Mouse (Mus musculus) cerebellum, adult (tissue): ENCODE measurements around the gene Fbxl22.
A peak's percentile ranks its signal among the peaks of the same experiment; 100 is the strongest.

Experiments
- ATAC-seq: cut with Nextera tagmentation; 2 replicates; pipeline ENCODE4 v1.9.2; 2017; ENCODE audit warnings: mild to moderate bottlenecking, moderate library complexity, mixed read lengths; ENCODE audit not compliant: insufficient number of reproducible peaks, low FRiP score, low TSS enrichment

Fbxl22 gene

DNA sequence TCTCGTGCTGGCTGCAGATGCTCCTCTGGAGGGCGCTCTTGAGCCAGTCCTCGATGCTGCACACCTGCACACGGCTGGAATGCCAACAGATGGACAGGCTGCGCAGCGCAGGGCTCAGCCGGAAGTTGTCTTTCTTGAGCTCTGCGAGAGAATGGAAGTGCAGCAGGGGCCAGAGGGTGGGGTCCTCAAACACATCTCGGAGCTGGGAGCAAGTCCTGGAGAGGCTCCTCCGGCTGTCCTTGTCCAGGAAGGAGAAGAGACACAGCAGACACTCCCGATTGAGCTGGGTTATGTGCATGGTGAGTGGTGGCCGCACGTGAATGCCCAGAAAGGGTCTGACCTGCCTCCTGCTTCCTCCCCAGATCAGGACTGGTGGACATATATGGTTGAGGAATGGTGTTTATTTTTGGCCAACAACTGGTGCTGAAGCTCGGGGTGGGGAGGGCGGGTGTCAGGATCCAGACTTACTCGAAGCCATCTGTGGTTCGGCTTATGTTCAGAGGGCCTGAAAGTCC lies at the start of gene Fbxl22:
TSS of gene Fbxl22 (minus strand) at position 338 of the 515 bp plus-strand sequence.
- no peak for ATAC-seq

DNA sequence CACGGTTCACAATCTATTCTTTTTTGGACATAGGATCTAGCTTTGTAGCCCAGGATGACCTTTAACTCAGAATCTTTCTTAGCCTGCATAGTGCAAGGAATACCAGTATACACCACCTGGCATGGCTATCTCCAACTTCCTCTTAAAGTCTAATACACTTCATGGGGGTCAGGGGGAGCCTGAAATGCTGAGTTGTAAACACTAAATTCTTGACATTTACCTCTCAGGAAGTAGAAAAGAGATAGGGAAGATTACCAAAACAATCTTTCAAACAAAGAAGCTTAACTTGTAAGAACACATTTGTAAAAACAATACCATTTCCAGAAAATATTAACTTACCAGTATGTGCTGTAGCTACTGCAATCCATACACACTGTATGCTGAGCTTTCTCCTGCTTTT lies 47.8 kb upstream of the Fbxl22 start:
- no peak for ATAC-seq

DNA sequence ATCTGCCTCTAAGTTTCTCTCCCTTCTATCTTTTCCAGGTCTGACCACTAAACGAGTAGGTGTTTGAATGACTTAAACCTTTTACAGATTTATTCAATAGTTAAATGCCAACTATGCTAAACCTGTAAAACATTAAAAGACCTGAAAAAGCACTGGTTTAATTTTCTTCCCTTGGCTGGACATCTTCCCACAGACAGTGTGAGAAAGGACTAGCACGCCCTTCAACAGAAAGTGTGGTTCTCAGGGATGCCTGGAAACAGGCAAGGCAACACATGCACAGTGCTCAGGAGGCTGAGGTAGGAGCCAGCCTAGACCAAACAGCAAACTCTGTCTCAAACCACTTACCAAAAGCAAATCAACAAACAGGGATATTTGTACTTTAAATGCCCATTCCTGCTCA lies 47.1 kb upstream of the Fbxl22 start:
- no peak for ATAC-seq

DNA sequence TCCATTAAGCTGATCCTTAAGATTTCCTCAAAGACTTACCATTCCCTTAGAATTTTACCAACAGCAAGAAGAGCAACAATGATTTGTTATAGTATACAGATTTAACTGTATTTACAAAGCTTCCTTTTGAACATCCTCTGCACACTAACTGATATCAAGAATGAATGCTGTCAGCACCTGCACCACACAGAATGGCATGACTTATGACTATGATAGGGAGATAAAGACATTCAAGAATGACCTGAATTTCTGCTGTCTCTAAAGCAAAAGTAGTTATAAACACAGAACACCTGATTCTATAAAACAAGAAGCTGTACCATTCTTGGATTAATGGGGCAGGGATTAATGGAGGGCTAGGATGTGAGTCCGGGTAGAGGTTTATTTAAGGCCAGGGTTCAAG lies 46.3 kb upstream of the Fbxl22 start:
- ATAC-seq, result no peak

DNA sequence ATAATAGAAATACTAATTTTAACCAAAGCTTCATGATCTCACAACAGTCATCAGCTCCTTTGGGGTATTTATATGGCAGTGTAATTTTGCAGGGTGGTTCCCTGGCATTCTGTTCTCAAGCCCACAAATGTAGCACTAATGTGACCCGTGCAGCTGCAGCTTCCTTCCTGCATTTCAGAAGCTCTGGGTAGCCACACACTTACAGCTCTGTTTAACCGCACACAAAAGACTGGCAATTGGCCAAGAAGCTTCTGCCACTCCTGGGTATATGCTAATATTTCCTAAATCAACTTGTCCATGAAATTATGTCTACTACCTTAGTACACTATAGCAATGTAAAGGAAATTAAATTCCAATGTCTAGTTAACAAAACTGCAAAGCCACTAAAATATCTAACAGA lies 45.9 kb upstream of the Fbxl22 start:
- no peak for ATAC-seq

DNA sequence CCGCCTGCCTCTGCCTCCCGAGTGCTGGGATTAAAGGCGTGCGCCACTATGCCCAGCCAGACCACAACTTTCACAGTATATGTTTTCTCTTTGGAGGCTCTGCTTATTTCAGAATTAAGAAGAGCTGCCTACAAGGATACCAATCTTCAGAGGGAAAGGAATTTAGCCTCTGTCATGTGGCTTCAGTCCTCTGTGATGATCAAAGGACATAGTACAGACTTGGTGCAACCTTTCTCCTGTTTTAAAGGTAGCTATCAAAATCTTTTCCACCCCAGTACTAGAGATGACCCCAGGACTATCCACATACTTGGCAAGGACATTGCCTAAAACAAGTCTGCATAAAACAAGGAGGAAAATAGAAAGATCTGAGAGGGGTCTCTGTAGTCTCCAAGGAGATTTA lies 44.6 kb upstream of the Fbxl22 start:
- ATAC-seq, result no peak

DNA sequence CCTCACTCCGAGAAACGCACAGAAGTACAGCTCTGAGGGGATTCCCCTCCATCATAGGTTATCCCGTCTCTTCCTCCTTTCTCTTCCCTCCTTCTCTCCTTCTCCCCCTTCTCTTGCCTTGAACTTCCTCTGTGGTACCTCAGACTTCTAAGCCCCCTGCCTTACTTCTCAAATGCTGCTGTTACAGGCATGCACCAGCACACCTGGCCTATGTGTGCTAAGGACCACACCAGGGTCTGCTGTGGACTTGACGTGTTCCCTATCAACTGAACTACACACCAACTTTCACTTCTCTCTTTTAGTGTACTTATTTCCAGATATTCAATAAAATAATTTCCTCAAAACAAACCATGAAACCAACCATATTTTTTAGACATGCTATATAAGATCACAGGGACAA lies 28.4 kb upstream of the Fbxl22 start:
- no peak for ATAC-seq

DNA sequence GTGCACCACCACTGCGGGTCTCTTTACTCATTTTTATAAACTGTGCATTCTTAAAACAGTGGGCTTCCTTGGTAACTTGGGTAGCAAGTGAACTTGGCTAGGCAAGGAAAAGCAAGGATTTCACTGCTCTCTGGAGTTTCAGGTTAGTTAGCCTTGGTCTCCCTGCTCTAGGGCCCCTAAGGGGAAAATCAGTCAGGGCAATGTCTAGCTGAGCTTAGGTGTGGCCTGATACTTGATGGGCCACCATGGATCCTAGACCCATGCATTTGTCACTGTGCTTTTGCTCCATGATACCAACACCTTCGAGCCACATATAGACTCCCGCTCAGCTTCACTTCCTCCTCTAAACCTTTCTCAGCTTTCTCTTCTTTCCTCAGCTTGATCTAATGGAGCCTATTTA lies 7.2 kb upstream of the Fbxl22 start:
- ATAC-seq, result no peak

DNA sequence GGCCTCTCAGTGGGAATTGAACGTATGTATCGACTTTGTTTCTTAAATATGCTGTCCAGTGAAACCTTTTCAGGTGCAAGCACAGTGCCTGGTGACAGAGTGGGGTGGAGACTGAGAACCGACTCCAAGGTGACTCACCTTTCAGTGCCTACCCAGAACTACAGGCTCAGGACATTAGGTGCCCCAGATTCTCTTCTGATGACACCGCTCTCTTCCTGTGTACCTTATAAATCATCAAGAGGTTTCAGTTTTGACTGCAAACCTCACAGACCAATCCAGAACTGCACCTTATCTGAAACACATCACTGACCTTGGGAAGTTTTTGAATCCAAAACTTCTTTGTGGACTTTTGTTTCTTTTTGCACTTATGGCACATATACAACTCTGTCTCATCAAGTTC lies 5.9 kb upstream of the Fbxl22 start:
- no peak for ATAC-seq

DNA sequence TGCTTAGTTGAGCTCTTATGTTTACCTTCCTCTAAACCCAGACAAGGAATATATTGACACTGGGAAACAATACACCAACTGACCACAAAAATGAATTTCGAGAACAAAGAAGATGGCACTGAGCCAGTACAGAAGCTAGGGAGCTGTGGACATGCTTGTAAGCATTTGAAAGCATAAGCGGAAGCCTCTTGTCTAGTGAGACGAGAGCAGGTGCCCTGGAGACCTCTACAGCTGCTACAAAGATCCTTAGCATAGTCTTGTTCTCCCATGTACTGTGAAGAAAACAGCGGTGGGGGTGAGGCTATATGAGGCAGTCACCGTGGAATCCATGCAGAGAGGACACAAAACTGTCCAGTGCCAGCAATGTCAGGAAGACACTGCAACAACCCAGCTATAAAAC lies 4.5 kb upstream of the Fbxl22 start:
- ATAC-seq, result no peak

DNA sequence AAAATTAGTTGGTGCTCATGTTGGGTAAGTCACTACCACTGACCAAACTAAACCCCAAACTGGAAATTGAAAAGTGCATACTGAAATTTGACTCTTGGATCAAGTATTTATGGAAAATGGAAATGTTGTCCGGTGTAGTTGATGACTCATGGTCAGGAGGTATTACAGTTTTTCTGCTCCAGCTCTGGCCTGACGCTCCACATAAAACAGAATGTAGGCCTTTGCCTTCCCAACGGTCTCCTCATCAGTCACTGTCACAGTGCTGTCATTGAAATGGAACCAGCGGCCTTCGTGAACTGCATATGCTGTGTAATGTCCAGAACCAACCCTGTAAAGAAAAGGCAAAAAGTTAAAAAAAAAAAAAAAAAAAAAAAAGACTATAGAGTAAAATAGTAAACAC lies 3.9 kb upstream of the Fbxl22 start:
- no peak for ATAC-seq

DNA sequence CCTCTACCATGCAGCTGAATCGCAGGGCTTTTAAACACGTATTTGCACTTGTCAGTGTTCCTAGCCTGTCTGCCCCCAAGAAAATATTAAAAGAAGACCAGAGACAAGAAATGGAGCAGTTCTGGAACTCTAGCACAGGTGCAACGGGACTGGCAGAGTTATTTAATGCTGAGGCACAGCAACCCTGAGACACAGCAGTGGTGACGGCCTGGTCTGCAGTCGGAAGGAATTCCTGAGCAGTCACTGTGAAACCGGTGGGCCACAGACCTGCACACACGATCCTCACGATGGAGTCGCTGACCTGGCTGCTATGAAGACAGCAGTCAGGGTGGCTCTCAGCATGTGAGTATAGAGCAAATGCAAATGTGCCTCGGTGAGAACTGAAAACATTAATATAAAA lies 3.4 kb upstream of the Fbxl22 start:
- no peak for ATAC-seq

DNA sequence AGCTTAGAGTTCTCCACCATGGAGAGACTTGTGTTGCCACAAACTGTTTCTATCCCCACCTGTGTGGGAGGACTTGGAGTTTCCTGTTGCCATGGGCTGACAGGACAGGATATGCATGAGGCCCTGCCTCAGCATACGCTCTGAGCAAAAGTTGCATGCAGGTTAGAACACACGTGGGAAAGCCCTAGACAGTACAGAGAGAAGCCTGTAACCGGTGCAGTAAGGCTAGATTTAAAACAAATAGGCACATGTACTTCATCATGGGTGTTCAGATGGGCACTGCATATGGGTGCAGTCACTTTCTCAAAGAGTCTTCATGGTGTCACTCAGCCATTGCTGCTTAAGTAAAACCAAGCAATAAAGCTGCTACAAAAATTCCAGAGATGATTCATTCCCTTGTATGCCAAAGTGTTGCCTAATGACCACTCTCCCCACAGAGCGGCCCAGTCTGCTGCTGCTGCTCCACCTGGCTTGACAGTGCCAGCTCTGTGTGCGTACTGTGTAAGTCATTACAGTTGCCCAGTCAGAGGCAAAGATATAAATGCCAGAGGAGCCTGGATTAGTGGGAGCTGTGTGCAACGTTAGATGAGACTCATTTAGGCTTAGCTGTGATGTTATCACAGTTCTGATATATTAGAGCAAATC lies 2.0 kb upstream of the Fbxl22 start:
- ATAC-seq, result no peak

DNA sequence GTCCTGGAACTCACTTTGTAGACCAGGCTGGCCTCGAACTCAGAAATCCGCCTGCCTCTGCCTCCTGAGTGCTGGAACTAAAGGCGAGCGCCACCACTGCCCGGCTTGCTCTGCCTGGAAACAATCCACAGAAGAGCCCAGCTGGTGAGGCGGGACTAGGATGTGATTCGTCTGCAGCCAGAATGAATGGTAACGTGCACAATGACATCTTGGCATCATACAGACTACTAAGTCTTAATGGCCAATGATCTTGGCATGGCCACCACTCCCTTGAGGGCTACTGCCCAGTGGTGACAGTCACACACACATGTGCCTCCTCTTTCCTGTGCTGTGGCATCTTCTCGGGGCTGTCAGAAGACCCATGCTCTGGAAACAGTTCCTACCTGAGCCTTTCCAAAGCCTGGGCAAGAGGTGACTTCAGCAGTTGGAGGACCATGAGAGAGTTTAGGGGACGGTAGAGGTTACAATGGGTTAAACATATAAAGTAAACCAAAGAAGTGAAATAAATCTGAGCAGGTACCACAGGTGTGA lies 1.4 kb upstream of the Fbxl22 start:
- no peak for ATAC-seq

DNA sequence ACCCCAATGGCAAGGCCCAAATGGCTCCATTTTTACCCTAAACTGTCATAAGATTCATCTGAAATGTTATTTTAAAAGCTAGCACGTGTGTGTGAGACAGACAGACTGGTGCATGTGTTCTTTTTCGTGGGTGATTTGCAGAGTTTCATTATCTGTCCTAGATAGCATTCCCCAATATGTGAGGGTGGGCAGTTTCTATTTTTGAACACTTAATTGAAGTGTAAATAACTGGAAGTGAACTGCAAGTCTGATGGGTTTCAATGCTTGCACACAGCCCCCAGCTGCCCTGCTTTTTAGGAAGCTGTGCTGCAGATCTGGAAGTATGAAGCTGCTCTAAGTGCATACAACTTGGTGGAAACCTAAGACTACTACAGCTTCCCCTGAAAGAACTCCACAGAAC lies 722 bp upstream of the Fbxl22 start:
- no peak for ATAC-seq

DNA sequence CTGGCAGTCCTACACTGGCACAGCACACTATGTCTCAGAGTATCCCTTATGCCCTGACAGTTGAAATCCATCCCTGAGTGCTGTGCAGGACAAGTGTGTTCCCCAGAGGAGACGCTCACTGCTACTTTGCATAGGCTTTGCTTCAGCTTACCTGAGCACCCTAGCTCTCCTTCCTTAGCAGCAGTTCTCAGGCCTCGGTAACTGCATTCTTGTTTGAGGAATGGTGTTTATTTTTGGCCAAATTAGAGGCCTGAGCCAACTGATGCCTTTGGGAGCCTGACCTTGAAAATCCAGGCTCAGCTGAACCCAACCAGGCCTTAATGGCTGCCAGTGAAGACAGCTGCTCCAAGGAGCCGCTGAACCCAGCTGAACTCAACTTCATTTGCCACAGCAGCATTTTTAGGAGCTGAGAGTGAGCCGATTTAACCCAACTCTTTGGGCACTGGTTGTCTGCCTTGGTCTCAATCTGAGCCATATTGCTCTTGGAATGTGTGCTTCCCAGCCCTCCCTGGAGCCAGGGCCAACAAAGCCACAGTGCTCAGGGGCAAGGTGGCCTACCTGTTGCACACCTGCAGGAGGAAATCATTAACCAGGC lies 635 bp downstream of the Fbxl22 start:
- no peak for ATAC-seq

DNA sequence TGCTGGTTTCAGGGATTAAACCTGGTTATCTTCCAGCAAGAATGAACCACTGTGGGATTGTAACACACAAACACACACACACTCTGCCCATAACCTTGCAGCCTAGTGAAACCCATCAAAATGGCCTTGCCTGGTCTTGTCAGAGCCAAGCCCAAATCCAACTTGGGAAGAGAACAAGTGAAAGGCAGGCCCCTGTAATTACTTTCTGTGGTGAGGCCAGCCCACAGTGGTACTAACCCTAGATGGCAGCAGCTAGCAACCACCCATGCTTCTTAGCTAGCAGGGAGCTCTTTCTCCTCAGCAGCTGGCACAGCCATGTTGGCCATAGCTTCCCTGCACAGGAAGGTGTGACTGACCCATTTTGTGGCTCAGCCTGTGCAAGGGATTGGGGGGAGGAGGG lies 1.2 kb downstream of the Fbxl22 start:
- ATAC-seq, result no peak

DNA sequence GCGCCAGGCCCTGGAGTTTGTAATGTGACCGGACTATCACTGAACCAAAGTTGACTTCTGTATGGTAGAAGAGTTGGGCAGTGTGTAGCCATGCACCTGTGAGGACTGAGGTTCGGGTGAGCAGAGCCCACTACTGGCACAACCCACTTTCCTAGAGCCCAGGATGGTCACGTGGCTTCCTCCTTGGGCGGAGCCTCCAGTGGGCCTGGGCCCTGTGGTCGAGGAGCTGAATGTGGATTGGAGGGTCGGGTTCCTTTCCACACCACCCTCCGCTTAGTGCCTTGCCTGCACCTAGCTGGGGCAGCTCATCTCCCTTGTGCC lies 2.1 kb downstream of the Fbxl22 start:
- ATAC-seq, result peak; percentile 31

DNA sequence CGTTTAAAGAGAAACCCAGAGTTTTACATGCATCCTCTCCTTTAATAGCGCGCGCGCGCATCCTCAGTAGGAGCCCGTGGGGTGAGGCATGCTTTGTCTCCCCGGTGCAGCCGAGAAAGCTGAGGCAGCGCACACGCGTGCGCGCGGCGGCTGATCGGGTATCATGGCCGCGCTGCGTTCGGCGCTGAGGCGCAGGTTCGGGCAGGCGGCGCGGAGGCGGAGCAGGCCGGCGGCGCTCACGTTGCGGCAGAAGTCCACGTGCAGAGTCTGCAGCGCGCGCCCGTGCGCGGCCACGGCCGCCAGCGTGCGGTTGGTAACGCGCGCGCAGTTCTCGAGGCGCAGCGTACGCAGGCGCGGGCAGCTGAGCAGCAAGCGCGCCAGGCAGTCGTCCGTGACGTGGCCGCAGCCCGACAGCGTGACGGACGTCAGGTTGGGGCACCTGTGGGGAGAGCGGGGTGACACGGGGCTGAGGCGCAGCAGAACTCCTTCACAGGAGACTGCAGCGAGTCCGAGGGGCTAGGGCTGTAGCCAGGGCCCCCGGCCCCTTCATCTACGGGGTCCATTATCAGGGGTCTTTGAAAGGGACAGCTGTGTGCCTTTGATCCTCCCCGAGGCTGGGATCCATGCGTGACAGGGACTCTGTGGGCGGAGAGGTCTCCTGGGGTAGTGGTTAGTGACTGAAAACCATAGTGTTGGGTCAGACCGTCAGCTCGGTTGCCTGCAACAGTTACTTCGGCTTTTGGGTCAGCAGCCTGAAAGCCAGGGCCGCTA lies 2.6 kb downstream of the Fbxl22 start:
- ATAC-seq, result peak; percentile 68

DNA sequence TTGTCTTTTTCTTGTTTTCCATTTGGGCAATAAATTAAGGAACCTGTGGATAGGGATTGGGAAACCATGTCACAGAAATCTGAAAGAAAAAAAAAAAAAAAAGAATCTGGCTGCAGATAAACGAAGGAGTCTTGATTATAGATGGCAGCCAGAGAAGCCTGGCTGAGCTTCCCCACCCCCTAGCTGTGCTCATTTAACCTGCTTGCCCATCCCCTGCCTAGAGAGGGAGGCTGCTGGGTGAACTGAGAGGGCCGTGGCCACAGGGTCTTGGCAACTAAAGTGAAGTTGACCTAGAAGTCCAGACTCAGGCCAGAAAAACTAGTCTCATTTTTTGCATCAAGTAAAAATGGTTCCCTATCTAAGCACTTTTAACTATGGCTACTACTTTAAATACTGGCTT lies 3.4 kb downstream of the Fbxl22 start:
- ATAC-seq, result no peak

DNA sequence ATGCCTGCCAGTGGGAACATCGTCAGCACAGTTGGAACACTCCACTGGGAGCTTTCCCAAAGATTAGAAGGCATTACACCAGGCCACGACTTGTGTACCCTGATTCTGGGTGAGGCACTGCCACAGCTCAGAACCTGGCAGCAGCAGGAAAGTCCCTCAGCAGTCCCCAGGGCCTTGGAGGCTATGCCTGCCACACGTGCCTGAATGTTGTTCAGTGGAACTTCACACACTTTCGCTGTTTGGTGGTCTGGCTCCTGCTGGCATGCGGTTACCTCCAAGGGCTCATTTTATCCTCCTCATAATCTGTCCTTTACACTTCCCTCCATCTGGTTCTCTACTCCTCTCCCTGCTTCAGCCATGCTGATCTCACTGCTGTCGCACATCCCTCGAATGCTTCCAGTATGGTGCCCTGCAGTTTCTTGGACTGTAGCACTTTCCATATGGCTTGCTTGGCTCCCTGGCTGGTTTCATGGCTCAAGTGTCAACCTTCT lies 4.0 kb downstream of the Fbxl22 start:
- 0 out of 2 replicates have a peak, but pooled peaks have one; percentile 6 for ATAC-seq
